Mouse (Mus musculus) lung, postnatal 10 days (tissue): ENCODE results near the gene Tnip2.

Experiments used
- DNase-seq: peaks from one replicate; pipeline ENCODE4 v3.0.0; 2021

Gene Tnip2

DNA sequence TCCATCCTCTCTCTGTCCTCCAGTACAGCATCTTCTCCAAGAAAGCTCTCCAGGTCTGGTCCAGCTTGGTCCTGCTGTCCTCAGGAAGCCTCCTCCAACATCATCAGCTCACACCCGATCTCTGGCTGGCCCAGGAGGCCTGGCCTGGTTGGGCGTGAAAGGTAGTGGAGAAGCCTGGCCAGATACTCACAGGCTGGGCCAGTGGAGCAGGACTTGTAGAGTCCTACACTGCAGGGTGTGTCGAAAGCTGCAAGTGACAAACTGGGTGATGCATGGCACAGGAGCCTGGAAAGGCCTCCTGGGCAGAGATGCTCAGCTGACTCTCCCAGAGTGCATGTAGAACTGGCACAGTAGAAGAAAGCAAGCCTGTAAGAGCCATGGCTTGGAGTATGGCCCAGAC, 7.5 kb upstream of the Tnip2 start:
- no peak for DNase-seq

DNA sequence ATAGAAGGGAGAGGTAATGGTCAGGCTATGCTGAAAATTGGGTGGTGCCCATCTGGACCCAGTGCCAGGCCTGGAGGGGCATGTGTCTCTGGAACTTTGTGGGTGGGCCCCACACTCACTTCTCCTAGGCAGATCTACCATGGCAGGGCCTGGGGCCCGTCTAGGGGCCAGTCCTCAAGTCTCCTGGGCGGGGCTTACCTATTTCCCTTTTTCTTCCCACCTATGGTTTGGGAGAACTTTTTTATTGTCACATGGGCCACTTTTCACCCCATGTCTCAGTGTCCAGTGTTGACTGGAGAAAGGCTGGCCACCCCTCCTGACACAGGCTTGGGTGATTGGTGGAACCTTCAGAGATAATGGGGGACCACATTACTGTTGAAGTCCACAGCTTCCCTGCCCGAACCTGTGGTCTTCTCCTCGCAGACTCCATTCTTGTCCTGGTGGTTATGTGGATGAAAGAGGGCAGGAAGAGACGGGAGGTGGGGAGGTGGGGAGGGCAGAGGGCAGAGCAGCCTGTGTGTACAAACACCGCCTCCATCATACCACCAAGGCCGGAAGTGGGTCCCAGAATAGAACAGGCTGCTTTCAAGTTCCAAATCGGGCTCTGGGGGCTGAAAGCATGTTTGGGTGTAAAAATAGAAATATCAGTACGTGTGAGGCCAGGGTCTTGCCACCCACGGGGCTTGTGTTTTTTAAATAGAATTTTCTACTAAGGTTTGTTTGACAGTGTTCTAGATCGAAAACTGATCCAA, 6.8 kb upstream of the Tnip2 start:
- peak; percentile 49 for DNase-seq

- no peak for DNase-seq
These were observed 5.7 kb upstream of the Tnip2 start for GRCm38 (mm10) chr5:34519389-34519910.

GRCm38 (mm10) chr5:34517913-34518312, 4.1 kb upstream of the Tnip2 start:
- peak; percentile 88 for DNase-seq

GRCm38 (mm10) chr5:34515096-34515495, 1.3 kb upstream of the Tnip2 start:
- DNase-seq: no peak

DNA sequence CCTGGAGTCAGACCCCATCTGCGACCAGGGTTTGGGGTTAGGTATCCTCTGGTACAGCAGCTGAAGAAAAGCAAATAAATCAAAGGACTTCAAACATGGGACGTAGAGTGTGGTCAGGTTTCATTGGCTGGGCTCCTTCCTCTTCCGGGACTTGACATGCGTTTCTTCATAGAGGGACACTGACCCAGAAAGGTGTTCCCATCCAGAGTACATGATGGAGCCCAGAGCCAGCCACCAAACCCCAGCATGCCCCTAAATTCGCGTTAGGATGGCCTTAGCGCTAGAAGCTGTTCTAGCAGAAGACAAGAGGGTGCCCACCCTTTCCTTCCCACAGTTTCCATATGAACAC, 401 bp upstream of the Tnip2 start:
- DNase-seq: no peak

DNA sequence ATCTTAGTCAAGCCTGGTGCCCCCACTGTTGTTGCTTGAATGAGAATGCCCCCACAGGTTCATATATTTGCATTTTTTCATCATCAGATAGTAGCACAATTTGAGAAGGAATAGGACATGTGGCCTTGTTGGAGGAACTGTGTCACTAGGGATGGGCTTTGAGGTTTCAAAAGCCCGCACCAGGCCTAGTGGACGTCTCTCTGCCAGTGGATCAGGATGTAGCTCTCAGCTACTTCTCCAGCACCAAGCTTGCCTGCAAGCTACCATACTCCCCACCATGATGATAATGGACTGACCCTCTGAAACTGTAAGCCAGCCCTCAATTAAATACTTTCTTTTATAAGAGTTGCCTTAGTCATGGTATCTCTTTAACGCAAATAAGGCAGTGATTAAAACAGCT, 1.3 kb downstream of the Tnip2 start:
- DNase-seq: no peak

DNA sequence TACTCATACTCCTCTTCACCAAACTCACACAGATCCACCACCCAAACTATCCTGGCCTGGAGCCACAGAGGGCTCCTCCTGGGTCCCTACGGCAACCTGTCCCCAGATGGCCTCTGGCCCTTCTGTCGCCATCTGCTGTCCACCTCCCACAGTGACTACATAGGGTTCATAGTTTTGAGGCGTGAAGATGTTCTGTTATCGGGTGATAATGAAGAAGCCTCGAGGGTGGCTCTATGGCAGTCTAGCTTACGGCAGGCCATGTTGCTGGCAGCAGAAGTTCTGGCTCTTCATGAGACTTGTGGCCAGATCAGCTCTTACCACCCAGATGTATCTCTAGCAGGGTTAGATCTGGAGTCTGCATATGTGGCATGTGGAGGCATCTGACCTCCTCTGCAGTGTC, 11.0 kb downstream of the Tnip2 start:
- DNase-seq: no peak

DNA sequence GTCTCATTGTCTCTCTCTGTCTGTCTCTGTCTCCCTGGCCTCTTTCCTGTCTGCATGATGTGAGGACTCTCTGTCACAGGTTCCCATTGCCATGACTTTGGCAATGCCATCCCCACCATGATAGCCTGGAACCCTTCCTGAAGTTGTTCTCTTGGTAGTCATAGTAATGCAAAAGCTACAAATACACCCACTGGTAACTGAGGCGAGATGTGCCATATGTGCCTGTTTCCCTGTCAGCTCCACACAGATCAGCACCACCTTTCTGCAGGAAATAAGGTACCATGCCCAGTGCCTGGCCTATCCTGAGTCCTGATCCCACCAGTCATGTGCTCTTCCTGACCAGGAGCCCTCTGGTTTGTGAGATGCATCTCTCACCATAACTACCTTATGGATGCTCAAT, 11.4 kb downstream of the Tnip2 start:
- no peak for DNase-seq

- DNase-seq: no peak
These were observed 12.2 kb downstream of the Tnip2 start for GRCm38 (mm10) chr5:34501588-34501987.

- no peak for DNase-seq
These were observed 12.9 kb downstream of the Tnip2 start for GRCm38 (mm10) chr5:34500886-34501285.

DNA sequence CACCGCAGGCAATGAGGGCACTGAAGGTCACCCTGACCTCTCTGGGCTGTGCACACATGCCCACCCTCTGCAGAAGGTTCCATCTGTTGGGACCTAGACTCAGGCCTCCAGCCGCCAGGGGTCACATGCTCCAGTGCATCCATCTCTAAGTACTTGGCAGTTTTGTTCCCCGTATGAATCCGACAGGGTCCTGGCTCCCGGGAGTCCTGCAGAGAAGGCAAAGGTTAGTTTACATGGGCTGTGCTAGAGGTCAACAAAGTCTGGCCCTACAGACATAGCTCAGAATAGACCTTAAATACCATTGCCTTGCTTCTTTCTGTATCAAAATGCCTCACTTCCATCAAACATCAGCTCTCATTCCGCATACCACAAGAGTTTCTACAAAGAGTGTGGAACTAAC, 17.0 kb downstream of the Tnip2 start:
- DNase-seq: no peak

DNA sequence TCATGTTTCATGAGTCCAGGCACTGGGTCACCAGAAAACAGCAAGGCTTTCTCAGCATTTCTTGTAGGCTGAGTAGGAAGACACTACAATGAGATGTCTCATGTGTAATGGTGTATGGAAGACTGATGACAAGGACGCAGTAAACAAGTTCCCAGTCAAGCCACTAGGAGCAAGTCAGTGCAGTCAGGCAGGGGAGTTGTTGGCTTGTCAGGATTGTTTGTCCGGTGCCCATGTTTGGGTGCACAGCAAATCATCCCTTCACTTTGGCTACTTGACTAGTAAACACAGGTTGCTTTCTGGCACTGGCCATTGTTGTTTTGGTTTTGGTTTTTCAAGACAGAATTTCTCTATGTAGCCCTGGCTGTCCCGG, 24.4 kb downstream of the Tnip2 start:
- DNase-seq: no peak

DNA sequence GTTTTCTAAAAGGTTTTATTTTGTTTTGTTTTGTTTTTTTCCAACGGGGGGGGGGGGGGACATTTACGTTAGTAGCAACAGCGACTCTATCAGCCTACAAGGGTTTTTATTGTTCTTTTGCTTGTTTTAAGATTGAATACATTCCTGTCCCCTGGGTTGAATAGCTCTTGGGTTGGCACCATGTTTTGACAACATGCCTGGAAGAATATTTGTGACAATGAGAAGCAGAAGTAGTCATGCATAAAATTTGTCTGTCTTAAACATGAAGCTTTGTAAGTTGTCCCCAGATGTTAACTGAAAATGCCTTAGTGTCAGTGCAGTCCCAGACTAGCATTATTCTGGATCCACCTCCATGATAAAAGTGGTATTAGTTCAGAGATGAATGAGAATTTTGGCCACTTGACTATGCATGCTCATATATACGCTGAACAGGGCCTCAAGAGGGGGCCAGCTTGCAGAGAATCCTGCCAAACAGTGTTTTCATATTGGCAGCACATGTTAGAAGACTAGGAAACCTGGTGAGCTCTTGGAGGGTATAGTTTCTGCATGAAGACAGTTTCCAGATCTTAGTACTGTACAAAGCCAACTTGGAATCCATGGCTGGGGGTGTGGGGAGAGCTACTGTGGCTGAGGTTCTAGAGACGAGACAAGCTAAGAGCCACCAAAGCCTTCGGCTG, 24.9 kb downstream of the Tnip2 start:
- no peak for DNase-seq

DNA sequence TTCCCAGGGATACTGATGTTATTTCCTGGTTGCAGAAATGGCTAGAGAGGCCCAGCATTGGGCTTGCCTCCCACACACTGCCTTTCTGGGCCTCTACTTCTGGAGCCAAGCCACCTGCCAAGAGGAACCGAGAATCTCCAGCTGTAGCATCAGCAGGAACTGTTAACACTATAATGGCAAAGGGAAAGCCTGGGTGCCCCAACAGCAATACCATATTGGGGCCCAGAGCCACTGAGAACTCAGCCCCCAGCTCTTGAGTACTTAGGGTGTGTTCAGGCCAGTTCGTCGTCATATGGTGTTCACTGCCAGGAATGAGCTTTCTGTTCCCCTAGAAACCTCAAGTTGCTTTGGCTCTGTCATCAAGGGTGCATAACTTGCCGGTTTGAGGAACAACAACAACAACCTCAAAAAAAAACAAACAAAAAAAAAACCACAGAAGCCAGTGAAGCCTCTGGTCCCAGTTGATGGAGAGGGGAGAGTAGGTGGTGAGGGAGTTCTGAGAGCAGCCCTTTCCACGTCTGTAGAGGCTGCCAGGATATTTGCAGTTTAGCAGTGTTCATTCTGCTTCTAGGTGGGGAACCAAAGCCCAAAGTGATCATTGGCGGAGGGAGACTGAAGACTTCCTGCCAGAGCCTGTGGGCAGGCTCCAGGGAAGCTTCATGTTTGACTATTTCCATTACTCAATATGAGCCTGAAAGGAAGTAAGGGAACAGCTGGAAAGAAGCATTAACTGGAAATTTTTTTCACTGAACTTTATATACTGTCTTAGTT, 26.3 kb downstream of the Tnip2 start:
- peak; percentile 41 for DNase-seq

GRCm38 (mm10) chr5:34485731-34486130, 28.1 kb downstream of the Tnip2 start:
- no peak for DNase-seq

DNA sequence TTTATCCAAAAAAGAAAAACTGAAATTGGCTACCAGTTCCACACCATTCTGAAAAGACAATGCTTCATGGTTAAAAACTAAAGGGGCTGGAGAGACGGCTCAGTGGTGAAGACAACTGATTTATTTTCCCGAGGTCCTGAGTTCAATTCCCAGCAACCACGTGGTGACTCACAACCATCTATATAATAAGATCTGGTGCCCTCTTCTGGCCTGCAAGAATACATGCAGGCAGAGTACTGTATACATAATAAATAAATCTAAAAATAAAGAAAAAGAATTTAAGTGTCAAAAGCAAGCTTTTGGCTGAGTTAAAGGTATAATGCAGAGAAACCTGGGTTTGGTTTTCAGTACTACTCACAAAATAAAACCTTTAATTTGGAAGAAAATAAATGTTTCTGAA, 32.9 kb downstream of the Tnip2 start:
- DNase-seq: no peak

GRCm38 (mm10) chr5:34468039-34468775, 45.6 kb downstream of the Tnip2 start:
- no peak for DNase-seq

DNA sequence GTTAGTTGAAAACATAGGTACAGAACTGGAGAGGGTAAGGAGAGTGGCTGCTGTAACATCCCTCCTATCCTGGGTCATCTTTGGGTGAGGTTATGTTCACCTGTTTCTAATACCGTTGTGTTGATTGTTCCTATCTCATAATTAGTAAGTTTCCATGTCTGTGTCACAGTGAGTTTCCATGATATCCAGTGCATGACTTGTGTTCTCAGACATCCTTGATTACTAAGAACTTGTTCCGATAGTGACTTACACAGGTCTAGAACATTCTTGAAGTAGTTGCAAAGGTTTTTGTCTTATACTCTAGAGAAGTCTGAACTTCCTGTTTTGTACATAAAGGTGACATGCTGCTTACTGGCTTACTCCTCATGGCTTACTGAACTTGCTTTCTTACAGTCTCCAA, 47.1 kb downstream of the Tnip2 start:
- DNase-seq: no peak

DNA sequence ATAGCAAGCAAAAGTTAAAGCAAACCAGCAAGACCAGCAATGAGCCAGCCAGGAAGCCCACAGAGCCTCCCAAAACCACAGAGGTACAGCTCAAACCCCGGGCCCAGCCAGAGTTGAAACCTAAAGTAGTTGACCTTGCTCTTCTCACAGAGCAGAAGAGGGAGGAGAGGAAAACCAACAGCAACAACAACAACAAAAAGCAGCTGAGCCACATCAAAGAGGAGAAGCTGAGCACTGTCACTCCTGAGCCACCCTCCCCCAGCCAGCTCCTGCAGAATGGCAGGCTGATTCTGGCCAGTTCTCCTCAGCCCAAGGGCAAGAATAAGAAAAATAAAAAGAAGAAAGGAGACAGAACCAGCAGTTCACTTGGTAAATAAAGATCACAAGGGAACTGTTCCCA, 47.7 kb downstream of the Tnip2 start:
- no peak for DNase-seq

DNA sequence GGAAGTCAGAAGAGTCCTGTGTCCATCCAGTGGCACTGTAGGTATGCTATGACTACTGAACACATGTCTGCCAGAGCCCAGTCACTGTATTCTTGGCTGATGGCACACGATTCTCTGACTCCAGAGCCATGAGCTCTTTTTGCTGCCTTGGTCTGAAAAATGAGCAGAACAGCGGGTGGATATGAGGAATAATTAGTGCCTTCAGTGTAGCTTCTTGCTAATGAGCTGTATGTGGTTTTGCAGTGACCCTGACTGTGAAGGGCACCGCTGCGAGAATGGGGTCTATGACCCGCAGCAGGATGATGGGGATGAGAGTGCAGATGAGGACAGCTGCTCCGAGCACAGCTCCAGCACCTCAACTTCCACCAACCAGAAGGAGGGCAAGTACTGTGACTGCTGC, 52.0 kb downstream of the Tnip2 start:
- no peak for DNase-seq

- no peak for DNase-seq
These were observed 52.5 kb downstream of the Tnip2 start for GRCm38 (mm10) chr5:34461294-34461693.

DNA sequence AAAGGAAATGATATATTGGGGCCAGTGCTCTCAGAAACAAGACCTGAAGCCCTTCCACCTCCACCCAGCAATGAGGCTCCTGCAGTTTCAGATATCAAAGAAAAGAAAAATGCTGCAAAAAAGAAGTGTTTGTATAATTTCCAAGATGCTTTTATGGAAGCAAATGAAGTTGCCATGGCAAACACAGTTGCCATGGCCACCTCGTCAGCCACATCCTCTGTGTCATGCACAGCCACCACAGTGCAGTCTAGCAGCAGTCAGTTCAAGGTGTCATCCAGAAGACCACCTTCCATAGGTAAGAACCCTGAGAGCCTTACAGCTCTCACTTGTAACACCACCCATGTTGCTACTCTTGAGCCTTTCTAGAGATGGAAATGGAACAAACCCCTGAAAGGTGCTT, 54.8 kb downstream of the Tnip2 start:
- DNase-seq: no peak
